Mouse (Mus musculus): Measurements from ENCODE around the gene Tfpi.
"Not testable (repeated sequence)": the region's sequence is repeated elsewhere in the genome, so short reads cannot be mapped to it uniquely, and the experiment has no call there.

Tfpi gene

DNA sequence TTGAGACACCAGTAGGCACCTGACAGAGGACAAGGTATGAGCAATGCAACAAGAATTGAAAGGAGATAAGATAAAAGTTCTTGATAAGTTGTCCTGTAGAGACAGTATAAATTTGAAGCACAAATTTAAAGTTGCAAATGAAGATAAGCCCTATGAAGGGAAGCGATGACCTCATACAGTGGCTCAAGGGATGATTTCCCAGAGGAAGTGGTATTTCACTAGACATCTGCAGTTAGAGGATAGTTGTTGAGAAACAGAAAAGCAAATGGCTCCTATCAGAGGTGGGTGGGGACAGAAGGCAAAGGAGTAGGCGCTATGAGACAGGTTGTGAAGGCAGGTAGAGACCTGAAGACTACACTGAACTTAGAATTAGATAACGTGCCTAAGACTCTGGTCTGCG lies 83.3 kb downstream of the Tfpi start:
- no peak for DNase-seq (ENCODE audit: extremely low spot score, low read depth, low spot score)

DNA sequence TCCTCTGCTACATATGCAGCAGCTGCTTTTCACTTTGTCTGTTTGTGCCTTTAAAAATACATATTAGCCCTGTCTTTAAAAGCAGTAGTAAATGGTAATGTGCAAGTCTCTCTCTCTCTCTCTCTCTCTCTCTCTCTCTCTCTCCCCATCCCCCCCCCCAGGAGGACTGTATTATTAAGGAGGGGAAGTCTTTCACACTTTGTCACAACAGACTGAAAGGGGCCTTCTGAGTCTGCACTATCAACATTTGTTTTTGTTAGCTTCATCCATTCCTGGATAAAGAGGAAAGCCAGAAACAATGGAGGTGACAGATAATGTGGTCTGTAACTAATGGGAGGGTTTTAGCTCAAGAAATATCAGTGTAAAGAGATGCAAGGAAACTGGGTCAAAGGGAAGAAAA lies 87.5 kb downstream of the Tfpi start:
- DNase-seq (ENCODE audit: extremely low spot score, low read depth, low spot score): no peak

- DNase-seq (ENCODE audit: extremely low spot score, low read depth, low spot score): not testable (repeated sequence)
These were observed 88.0 kb downstream of the Tfpi start for GRCm38 (mm10) chr2:84388537-84388936.

- no peak for DNase-seq (ENCODE audit: extremely low spot score, low read depth, low spot score)
These were observed 88.6 kb downstream of the Tfpi start for GRCm38 (mm10) chr2:84388023-84388416.

DNA sequence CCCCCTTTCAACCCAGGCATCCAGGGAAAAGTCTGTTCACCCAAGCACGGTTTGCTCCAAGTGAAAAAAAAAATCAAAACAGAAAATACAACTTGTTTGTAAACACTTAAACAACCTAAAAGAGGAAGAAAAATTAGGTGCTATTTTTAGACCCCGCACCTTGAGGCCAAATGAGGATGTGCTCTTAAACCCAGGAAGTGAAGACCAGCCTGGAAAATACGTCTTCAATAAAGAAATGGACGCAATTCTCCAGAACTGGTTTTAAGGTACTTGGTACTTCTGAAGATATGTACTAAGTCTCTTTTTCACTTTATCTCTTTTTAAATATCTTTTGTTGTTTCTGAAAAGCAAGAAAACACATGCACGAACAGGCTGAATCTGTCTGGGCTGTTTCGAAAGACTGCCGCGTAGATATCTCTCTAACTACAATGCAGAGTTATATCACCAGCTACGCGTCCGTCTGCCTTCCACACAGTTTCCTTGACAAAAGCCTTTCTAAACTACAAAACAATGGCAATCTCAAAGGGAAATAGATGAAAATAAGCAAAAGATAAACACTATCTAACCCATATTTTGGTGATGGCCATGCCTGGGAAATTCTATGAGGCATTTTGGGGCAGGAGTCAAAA lies 89.1 kb downstream of the Tfpi start:
- DNase-seq (ENCODE audit: extremely low spot score, low read depth, low spot score): no peak

GRCm38 (mm10) chr2:84386563-84387393 lies 89.8 kb downstream of the Tfpi start:
- DNase-seq (ENCODE audit: extremely low spot score, low read depth, low spot score): no peak

DNA sequence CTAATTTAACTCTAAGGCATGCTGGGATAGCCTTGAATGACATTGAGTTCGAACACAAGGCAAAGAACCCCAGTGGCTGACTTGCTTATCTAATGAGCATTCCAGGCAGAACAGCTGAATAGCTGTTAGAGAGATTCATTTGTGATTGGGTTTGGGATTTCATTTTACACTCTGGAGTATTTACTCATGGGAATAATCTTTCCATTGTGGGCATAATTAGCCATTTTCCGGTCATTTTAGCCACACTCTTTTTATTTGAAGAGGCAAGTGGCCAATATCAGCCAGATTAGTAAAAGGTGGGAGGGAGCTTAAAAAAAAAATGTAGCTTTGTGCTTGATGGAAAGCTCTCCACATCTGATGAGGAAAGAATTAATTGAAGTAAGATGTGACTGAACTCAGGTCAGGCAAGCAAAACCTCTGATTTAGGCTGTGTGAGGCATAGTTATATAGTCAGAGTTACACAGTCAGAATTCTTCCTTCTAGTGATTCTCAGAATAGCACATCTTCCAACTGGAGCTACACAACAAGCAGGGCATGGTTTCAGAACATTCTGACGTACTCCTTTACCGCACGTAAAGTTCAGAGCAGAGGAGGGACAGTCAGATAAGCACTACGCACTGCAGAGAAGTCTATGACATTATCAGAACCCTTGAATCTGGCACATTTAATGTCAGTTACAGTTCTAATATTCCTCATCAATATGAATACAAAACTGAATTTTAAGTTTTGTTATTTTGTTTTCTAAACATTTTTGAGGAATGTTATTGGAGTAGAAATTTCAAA lies 91.5 kb downstream of the Tfpi start:
- DNase-seq (ENCODE audit: extremely low spot score, low read depth, low spot score): no peak

DNA sequence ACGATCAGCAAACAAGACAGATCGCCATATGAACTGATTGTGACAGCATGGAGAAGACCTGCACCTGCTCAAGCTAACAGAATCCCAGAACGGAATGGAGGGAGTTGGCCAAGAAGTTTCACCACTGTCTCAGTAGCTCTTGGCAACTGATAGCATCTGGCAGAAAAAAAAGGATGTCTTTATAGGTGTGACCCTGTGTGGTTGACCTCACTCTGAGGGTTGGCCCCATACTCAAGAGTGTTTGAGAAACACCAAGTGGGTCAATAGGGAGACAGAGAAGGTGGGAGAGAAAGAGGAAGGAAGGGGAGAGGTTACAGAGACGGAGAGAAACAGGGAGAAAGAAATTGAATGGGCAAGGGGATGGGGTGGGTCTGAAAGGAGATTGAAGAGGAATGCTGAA lies 92.7 kb downstream of the Tfpi start:
- no peak for DNase-seq (ENCODE audit: extremely low spot score, low read depth, low spot score)

Measured in hindlimb bud, embryonic 11.5 days (tissue).